Mouse (Mus musculus) 3T3-L1 (cell line): Measurements from ENCODE around the gene Ctbp2.
"Not testable (repeated sequence)": the region's sequence is repeated elsewhere in the genome, so short reads cannot be mapped to it uniquely, and the experiment has no call there.

Experiments used
- DNase-seq: peaks from one replicate; pipeline ENCODE4 v3.0.0-alpha.2; 2015; ENCODE audit warnings: low read depth, low spot score

The Ctbp2 gene

GRCm38 (mm10) chr7:133120221-133120751 lies 3.9 kb downstream of the Ctbp2 start:
- DNase-seq: no peak

GRCm38 (mm10) chr7:133117815-133118214 lies 6.3 kb downstream of the Ctbp2 start:
- no peak for DNase-seq

GRCm38 (mm10) chr7:133116542-133116941 lies 7.6 kb downstream of the Ctbp2 start:
- no peak for DNase-seq

GRCm38 (mm10) chr7:133115886-133116285 lies 8.3 kb downstream of the Ctbp2 start:
- no peak for DNase-seq

- DNase-seq: no peak
These were observed 9.2 kb downstream of the Ctbp2 start for GRCm38 (mm10) chr7:133114847-133115470.

- peak; percentile 35 for DNase-seq
These were observed 10.8 kb downstream of the Ctbp2 start for GRCm38 (mm10) chr7:133113185-133113895.

- peak; percentile 29 for DNase-seq
These were observed 11.8 kb downstream of the Ctbp2 start for GRCm38 (mm10) chr7:133112351-133112831.

GRCm38 (mm10) chr7:133109442-133109841 lies 14.7 kb downstream of the Ctbp2 start:
- no peak for DNase-seq

- DNase-seq: peak; percentile 32
These were observed 15.5 kb downstream of the Ctbp2 start for GRCm38 (mm10) chr7:133108695-133109094.

GRCm38 (mm10) chr7:133102578-133102977 lies 21.6 kb downstream of the Ctbp2 start:
- DNase-seq: no peak

GRCm38 (mm10) chr7:133101070-133101469 lies 23.1 kb downstream of the Ctbp2 start:
- no peak for DNase-seq

GRCm38 (mm10) chr7:133100178-133100577 lies 24.0 kb downstream of the Ctbp2 start:
- no peak for DNase-seq

- DNase-seq: no peak
These were observed 24.9 kb downstream of the Ctbp2 start for GRCm38 (mm10) chr7:133099266-133099665.

- no peak for DNase-seq
These were observed 25.9 kb downstream of the Ctbp2 start for GRCm38 (mm10) chr7:133098118-133098793.

GRCm38 (mm10) chr7:133095610-133096009 lies 28.5 kb downstream of the Ctbp2 start:
- not testable (repeated sequence) for DNase-seq

GRCm38 (mm10) chr7:133094711-133095495 lies 29.3 kb downstream of the Ctbp2 start:
- peak; percentile 67 for DNase-seq

GRCm38 (mm10) chr7:133094161-133094560 lies 30.0 kb downstream of the Ctbp2 start:
- peak; percentile 71 for DNase-seq

- DNase-seq: no peak
These were observed 30.4 kb downstream of the Ctbp2 start for GRCm38 (mm10) chr7:133093731-133094130.

- no peak for DNase-seq
These were observed 33.5 kb downstream of the Ctbp2 start for GRCm38 (mm10) chr7:133090641-133091040.

- DNase-seq: no peak
These were observed 34.4 kb downstream of the Ctbp2 start for GRCm38 (mm10) chr7:133089621-133090260.

- peak; percentile 73 for DNase-seq
These were observed 35.3 kb downstream of the Ctbp2 start for GRCm38 (mm10) chr7:133088830-133089261.
